Mouse (Mus musculus): ENCODE results near the gene Colec11.

Gene Colec11

GRCm38 (mm10) chr12:28602259-28602658 is 20.9 kb downstream of the Colec11 start:
- no peak for DNase-seq (ENCODE audit: low read depth)

DNA sequence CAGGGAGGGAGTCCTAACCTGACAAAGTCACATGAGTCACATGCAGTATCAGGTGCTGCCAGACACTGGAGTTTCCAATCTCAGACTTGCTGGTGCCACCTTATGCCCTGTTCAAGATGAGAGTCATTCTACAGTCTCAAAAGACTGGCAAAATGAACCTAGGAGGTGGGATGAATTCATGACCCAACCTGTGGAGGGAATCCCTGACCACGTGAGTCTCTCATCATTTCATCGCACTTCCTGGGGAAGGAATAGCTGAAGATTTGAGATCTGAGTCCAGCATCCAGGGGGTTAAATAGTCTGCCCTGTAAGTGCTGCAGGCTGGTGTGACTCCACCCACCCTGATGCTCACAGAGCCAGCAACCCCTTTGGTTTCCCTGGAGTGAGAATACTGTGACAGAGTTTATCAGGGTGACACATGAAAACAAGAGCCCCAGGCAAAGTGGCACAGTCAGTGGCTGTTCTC is 24.6 kb downstream of the Colec11 start:
- no peak for DNase-seq (ENCODE audit: low read depth)

DNA sequence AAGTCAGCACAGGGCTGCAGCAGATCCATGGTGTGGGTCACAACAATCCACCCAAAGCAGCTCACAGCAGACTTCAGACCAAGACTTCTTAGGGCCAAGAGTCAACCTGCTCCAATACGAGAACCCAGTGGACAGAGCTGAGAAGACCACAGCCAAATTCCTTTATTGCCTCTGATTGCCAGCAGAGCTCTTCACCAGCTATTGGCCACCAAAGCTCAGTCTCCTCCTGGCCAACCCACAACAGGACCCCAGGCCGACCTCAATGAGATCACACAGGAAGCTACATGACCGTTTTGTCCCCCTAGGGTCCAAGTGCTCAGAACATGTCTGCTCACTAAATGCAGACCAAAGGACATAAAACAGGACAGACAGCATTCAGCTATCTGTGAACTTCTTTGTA is 25.1 kb downstream of the Colec11 start:
- no peak for DNase-seq (ENCODE audit: low read depth)

GRCm38 (mm10) chr12:28597699-28598098 is 25.5 kb downstream of the Colec11 start:
- no peak for DNase-seq (ENCODE audit: low read depth)

- no peak for DNase-seq (ENCODE audit: low read depth)
These were observed 26.3 kb downstream of the Colec11 start for GRCm38 (mm10) chr12:28596851-28597250.

DNA sequence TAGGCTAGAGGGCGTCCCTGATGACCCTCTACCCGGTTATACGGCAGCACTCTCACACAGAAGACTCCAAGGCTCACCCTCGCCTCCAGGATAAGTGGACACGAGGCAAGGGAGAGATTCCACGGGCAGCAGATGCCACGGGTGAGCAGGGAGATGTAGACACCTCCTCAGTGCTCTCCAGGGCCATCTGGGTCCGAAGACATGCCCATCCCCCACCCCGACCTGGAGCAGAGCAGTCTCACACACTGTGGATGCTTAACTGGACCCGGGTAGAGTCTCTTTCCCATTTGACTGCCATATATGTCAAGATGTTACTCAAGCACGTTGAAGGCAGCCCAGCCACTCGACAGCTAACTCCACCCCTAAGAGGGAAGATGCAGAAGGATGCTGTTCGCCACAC is 32.7 kb downstream of the Colec11 start:
- DNase-seq (ENCODE audit: low read depth): no peak

DNA sequence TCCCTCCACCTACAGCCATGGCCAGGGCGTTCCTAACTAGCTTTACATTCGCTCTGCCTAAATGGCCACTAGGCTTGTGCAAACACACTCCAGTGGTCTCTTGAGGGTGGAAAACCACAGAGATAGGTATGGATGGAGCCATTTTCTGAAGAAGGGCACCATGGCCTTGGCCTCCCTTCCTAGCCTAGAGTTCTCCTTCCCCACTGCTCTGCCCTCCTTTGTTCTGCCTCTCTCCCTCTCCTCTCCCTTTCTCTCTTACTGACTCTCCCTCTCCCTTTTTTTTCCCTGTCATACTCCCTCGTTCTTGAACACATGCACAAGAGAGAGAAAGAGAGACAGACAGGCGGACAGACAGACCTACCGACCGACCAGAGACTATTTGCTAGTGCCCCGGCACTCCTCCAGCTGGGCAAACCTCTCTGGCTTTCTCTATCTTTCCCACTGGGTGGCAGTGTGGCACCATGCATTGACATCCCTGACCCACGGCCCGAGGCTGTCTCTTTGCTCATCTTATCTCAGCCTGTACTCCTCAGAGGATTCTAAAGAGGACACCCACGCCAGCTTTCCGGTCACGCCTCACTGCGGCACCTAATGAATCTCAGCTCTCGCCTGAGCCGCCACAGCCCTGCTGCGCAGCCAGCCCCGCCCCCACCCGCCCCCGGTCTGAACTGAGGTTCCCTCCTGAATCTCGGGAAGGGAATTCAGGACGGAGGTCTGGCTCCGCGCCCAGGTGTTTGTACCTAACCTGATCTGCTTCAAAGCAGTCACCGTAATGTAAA is 33.9 kb downstream of the Colec11 start:
- DNase-seq (ENCODE audit: low read depth): peak; percentile 77

DNA sequence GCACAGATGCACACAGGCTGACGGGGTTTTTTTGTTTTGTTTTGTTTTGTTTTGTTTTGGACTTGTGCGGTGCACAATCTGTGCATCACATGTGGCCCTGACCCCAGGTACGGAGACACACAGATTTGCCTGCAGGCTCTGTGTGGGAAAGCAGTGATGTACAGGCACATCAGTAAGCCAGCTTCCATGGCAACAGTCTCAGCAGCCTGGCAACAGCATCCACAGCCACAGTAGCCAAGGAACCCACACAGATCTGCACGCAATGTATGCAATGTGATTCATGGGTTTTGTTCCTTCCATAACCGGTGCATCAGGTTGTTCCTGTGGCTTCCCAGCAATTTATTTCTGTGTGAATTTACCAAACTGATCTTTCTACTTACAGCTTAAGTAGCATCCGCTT is 35.2 kb downstream of the Colec11 start:
- no peak for DNase-seq (ENCODE audit: low read depth)

- no peak for DNase-seq (ENCODE audit: low read depth)
These were observed 39.1 kb downstream of the Colec11 start for GRCm38 (mm10) chr12:28584036-28584435.

DNA sequence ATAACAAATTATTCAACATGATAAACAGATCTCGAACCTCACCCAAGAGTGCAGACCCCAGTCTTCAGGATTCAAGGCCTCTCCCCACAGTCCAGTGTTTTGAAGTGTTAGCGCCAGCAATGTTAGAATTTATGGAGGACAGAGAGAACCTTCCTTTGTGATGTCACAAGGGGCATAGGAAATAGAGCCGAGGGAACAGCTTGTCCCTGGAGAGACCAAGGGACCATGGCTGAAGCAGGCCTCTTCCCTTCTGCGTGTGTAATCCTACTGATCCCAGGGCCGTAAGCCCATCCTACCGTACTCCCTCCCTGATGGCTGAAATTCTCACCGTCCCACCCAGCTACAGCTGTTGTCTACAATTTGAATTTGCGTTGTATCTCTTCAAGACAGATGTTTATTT is 40.8 kb downstream of the Colec11 start, which contains the start of gene Allc:
Gene Allc (minus strand): TSS at position 101 of the 400 bp plus-strand sequence.
- no peak for DNase-seq (ENCODE audit: low read depth)

DNA sequence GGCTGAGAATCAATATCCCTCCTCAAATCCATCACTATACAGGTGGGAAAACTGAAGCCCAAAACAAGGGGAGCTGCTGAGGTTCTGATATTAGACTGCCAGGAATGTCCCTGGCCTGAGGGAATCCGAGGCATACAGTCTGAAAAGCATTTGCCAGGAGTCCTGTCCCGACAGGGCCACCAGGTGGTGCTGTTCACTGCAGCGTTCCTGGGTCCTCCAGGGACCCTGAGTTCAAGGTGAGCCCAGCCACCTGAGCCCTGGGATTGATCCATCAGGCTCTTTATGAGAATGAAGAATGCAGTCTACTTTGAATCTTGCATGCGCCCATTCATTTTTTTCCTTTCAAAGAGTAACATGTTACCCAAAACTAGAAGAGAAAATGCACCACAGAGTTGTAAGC is 44.0 kb downstream of the Colec11 start:
- peak; percentile 19 for DNase-seq (ENCODE audit: low read depth)

DNA sequence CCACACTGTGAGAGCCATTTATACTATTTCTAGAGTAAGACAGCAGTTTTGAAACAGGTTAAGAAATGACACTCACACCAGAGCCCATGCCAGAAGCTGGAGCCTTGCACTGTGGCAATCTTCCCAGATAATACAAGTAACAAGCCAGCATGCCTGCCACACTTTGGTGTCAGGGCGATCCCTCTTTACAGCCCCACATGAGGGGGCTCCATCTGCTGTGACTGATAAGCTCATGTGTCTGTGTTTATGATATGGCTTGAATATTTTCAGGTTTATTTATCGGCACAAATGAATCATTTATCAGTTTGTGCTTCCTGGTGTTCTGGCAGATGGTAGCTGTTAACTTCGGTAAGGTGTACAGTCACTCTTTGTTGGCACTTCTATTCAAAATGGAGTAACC is 45.0 kb downstream of the Colec11 start:
- no peak for DNase-seq (ENCODE audit: low read depth)

GRCm38 (mm10) chr12:28575366-28576070 is 47.7 kb downstream of the Colec11 start:
- DNase-seq (ENCODE audit: low read depth): peak; percentile 6

DNA sequence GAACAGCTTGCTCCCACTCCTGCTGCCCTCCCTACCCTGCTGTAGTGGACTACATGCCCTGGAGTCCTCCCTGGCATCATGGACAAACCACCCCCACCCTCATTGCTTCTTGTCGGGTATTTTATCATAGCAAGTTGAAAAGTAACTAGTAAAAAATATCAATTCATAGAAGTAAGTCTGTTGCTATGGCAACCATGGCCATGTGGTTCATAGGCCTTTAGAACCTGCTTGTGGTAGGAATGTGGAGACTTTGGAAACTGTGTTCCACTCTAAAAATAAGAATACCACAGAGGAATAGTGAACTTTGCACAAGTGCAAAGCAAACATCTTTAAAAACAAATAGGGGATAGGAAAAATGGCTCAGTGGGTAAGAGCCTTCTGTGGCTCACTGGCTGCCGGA is 50.9 kb downstream of the Colec11 start:
- DNase-seq (ENCODE audit: low read depth): no peak

- no peak for DNase-seq (ENCODE audit: low read depth)
These were observed 70.9 kb downstream of the Colec11 start, which contains the start of gene Dcdc2c for GRCm38 (mm10) chr12:28552299-28552698. Gene Dcdc2c (minus strand): TSS chr12:28552399.

DNA sequence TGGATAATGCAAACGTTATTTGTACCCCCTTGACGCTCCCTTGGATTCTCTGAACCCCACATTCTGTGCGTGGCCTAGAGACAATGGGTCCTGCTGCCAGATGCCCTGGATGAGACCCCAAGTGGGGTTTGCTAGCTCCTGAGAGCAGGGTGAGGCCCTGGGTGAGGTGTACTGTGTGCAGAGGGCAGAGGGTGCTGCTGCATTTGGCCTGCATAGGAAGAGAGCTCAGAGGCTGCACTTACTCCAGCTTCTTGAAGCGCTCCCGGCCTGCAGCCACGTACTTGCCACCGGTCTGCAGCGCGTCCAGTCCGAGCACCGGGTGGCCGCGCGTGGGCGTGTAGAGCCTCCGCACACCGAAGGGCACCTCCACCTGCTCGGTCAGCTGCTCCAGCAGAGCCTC is 71.4 kb downstream of the Colec11 start:
- DNase-seq (ENCODE audit: low read depth): no peak

GRCm38 (mm10) chr12:28548887-28549286 is 74.3 kb downstream of the Colec11 start:
- no peak for DNase-seq (ENCODE audit: low read depth)

All from 416B (cell line).